Mouse (Mus musculus): Measurements from ENCODE around the gene Wnk2. TPM values are rescaled to one million over a fixed set of nuclear protein-coding genes. Genes with fewer than 3 reads are reported as not detected.

Gene Wnk2
- total RNA-seq, 2 experiments from 2014 or later, result 58.9 to 71.9 TPM

DNA sequence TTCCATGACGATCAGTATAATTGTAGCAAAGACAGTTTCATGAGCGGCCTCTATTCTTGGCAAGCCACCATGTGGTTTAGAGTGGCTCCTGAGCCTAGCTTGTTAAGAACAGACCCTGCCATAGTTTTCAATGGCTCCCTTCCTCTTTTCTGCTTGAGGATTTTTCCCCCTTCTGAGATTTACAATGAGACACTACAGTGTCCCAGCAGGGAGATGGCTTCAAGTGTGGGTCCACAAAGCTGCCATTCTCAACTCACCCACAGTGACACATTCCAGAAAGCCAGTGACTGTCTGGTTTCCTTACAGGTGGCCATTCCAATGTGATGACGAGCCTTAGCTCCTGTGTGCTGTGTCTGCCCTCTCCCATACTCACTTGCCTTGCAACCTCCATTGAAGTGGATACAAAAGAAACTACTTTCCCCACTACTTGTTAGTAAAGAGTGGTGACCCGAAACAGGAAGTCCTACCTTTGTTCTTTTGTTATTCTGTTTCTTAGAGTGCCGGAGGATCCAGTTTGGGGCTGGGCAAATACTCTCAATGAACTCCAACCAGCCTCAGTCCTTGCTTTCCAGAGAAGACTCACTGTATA is 134.5 kb downstream of the Wnk2 start:
- no peak for DNase-seq
- intact Hi-C loops (cut with DNase I), result loop anchor here (10.0 kb wide), 1 partner anchor 358 kb away; no protein-coding TSS in a partner anchor

DNA sequence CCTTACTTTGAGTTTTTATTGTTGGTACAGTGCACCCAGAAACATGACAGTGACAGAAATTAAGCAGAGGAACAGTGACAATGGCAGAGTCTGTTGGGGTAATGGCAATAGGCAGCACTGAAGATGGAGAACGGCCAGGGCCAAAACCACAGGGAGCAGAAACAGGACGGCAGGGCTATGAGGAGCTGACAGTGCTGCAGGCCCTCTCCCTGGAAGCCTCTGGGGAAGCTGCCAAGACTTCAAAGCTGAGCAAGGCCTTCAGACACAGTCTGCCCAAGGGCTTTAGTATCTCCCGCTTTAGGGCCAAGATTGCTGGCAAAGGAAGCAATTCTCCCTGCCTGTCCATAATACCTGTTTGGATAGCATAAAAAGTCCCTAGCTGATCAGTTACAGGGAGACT is 146.1 kb downstream of the Wnk2 start:
- no peak for DNase-seq
- intact Hi-C loops (cut with DNase I), result no loop called here

DNA sequence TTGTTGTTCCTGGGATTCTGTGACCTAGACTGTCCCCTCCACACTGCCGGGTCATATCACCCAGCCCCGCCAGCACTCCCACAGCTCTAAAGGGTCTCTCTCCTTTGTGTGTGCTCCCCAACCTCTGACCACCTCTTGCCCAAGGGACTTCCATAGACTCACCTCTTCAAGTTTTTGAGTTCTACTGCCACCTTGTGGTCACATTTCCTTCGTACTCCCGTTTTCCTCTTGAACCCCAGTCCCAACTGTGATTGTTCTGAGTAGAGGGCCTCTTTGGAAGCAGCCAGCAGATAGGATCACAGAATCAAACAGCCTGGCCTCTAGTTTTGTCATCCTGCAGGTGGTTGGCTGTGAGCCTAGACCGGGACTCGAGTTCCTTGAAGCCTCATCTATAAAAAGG is 149.2 kb downstream of the Wnk2 start:
- intact Hi-C loops (cut with DNase I), result loop anchor here (5.0 kb wide), 2 partner anchors 86 to 101 kb away; no protein-coding TSS in a partner anchor
- DNase-seq, result peak in 1 of 2 experiments; percentile 29

DNA sequence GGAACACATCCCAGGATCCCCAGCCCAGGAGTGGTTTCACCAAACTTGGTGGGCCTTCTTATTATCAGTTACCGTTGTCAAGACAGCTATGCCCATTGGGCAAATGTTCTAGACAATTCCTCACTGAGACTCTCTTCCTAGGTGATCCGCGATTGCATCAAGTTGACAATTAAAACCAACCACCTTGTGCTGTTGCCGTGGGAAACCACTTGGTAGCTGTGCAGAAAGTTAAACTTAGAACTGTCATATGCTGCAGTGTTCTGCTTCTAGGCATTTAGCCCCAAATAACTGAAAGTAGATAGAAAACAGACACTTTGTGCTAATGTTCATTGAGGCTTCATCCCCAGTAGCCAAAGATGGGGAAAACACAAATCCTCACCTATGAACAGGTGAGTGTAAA is 151.1 kb downstream of the Wnk2 start:
- DNase-seq, result no peak
- intact Hi-C loops (cut with DNase I), result loop anchor here (5.0 kb wide), 2 partner anchors 84 to 99 kb away; no protein-coding TSS in a partner anchor

DNA sequence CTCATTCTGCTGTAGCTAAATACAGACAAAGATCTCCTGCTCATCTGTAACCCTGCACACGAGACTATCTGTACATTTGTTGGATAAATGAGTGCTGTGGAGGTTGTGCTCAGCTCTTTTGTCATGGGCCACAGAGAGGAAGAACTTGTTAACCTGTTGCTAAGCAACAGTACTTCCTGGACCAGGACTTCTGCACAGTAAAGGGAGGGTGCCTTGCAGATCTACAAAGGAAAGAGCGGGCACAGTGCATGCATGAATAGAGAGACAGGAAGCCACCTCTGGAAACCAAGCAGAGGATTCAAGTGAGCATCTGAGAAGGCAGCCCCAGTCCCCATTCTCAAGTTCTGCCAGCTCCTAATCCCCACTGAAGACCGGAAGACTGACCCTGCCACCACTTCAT is 152.9 kb downstream of the Wnk2 start:
- intact Hi-C loops (cut with DNase I), result loop anchor here (5.0 kb wide), 2 partner anchors 83 to 98 kb away; no protein-coding TSS in a partner anchor
- DNase-seq, result no peak

DNA sequence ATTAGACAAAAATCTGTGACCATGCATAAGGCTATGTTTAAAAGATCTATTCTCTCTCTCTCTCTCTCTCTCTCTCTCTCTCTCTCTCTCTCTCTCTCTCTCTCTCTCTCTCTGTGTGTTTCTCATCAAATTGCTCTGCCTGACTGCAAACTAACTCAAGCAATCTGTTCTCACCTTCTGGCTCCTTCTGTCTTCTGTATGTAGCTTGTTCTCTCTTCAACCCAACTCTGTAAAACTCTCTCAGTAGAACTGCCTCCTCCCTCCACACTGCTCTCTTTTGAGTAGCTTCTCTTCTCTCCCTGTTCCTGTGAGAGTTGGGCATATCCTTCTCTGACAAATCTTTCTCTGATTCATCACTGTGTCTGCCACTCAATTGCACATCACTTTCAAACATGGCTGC is 154.9 kb downstream of the Wnk2 start:
- intact Hi-C loops (cut with DNase I), result no loop called here
- no peak for DNase-seq

DNA sequence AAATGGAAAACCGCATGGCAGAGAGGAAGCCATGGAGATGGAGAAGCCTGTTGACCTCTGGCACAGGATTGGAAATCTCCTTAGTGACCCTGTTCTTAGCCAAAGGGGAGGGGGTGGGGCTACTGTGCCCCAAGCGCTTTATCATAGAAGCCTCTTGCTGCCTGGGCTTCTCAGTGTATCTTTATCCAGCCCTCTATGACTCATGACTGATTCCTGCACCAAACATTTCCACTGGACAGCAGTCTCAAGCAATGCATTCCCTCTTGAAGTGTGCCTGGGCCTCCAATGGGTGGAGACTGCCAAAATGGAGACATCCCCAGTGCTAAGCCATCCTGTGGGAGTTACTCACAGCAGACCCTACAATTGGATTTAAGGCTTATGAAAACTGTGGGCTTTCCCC is 157.7 kb downstream of the Wnk2 start:
- intact Hi-C loops (cut with DNase I), result no loop called here
- DNase-seq, result no peak

Other genes with a start within 250 kb of the Wnk2 start
- gene Fam120a, start 180.0 kb downstream of the Wnk2 start, total RNA-seq (2021), result 100 to 1,000 TPM in 1 of 2 experiments, 10 to 100 TPM in 1; 99.8 to 105 TPM
- gene Ninj1, start 39.5 kb upstream of the Wnk2 start, total RNA-seq (2021), result 10 to 100 TPM; 15.1 to 15.7 TPM
- 100 to 1,000 TPM in 1 of 2 experiments, 10 to 100 TPM in 1; 88.7 to 103 TPM for gene Card19, start 68.0 kb upstream of the Wnk2 start, total RNA-seq (2021)
- under 1 TPM in 1 of 2 experiments, not detected in 1; 0.32 TPM for gene Susd3, start 100.7 kb upstream of the Wnk2 start, total RNA-seq (2021)
- under 1 TPM; 0.87 to 0.99 TPM for gene Fgd3, start 172.3 kb upstream of the Wnk2 start, total RNA-seq (2021)
- gene Bicd2, start 193.6 kb upstream of the Wnk2 start, total RNA-seq (2021), result 10 to 100 TPM; 23.3 to 24.5 TPM